Mouse (Mus musculus): ENCODE measurements around the gene Hmgcs1. TPM values are rescaled to one million over a fixed set of nuclear protein-coding genes. Genes with fewer than 3 reads are reported as not detected.
"Not testable (repeated sequence)": the region's sequence is repeated elsewhere in the genome, so short reads cannot be mapped to it uniquely, and the experiment has no call there.

Gene Hmgcs1
- polyA plus RNA-seq (2012; ENCODE audit: insufficient read depth, insufficient read length, missing spikeins): 191 and 228 TPM in 2 replicates

GRCm38 (mm10) chr13:119690039-119690728 lies at the start of gene Hmgcs1:
Gene Hmgcs1 (plus strand): TSS chr13:119690379.
- 0 out of 2 replicates have a peak, but pooled peaks cover 2% of the 10 kb centered on the region for H3K4me1 ChIP-seq (ENCODE audit: control insufficient read depth, insufficient read depth, insufficient read length, low read length)
- H3K4me3 ChIP-seq (ENCODE audit: insufficient read depth, low read depth, low read length): peak within 1 kb of the TSS; percentile 90
- peak within 1 kb of the TSS; percentile 85 for H3K27ac ChIP-seq (replicated peaks; ENCODE audit: low read depth, low read length)

GRCm38 (mm10) chr13:119640504-119640903 lies 49.7 kb upstream of the Hmgcs1 start:
- no peak overlapping the region for H3K4me3 ChIP-seq (ENCODE audit: insufficient read depth, low read depth, low read length)
- no peak overlapping the region for H3K27ac ChIP-seq (replicated peaks; ENCODE audit: low read depth, low read length)
- H3K4me1 ChIP-seq (ENCODE audit: control insufficient read depth, insufficient read depth, insufficient read length, low read length): no peaks in the 10 kb centered on the region

- Histone ChIP-seq H3K4me1 (ENCODE audit: control insufficient read depth, insufficient read depth, insufficient read length, low read length) (no peaks in the 10 kb centered on the region), H3K27ac (replicated peaks; ENCODE audit: low read depth, low read length) (peak overlapping the region; percentile 70), H3K4me3 (ENCODE audit: insufficient read depth, low read depth, low read length) (no peak overlapping the region)
Measured at GRCm38 (mm10) chr13:119641145-119641544, 49.0 kb upstream of the Hmgcs1 start.

- Histone ChIP-seq H3K27ac (replicated peaks; ENCODE audit: low read depth, low read length) (peak overlapping the region; percentile 1; the same call in 1 of the 2 replicates), H3K4me3 (ENCODE audit: insufficient read depth, low read depth, low read length) (no peak overlapping the region), H3K4me1 (ENCODE audit: control insufficient read depth, insufficient read depth, insufficient read length, low read length) (no peaks in the 10 kb centered on the region)
Measured at GRCm38 (mm10) chr13:119644769-119645168, 45.4 kb upstream of the Hmgcs1 start.

- Histone ChIP-seq H3K4me1 (ENCODE audit: control insufficient read depth, insufficient read depth, insufficient read length, low read length) (no peaks in the 10 kb centered on the region), H3K27ac (replicated peaks; ENCODE audit: low read depth, low read length) (no peak overlapping the region), H3K4me3 (ENCODE audit: insufficient read depth, low read depth, low read length) (no peak overlapping the region)
Measured at GRCm38 (mm10) chr13:119646511-119646910, 43.7 kb upstream of the Hmgcs1 start.

- Histone ChIP-seq H3K27ac (replicated peaks; ENCODE audit: low read depth, low read length) (no peak overlapping the region), H3K4me1 (ENCODE audit: control insufficient read depth, insufficient read depth, insufficient read length, low read length) (no peaks in the 10 kb centered on the region), H3K4me3 (ENCODE audit: insufficient read depth, low read depth, low read length) (no peak overlapping the region)
Measured at GRCm38 (mm10) chr13:119648891-119649698, 41.1 kb upstream of the Hmgcs1 start.

- Histone ChIP-seq H3K4me1 (ENCODE audit: control insufficient read depth, insufficient read depth, insufficient read length, low read length) (no peaks in the 10 kb centered on the region), H3K27ac (replicated peaks; ENCODE audit: low read depth, low read length) (no peak overlapping the region), H3K4me3 (ENCODE audit: insufficient read depth, low read depth, low read length) (no peak overlapping the region)
Measured at GRCm38 (mm10) chr13:119649699-119650046, 40.5 kb upstream of the Hmgcs1 start.

- Histone ChIP-seq H3K4me1 (ENCODE audit: control insufficient read depth, insufficient read depth, insufficient read length, low read length) (peaks cover 6% of the 10 kb centered on the region), H3K4me3 (ENCODE audit: insufficient read depth, low read depth, low read length) (no peak overlapping the region), H3K27ac (replicated peaks; ENCODE audit: low read depth, low read length) (no peak overlapping the region)
Measured at GRCm38 (mm10) chr13:119654734-119655133, 35.4 kb upstream of the Hmgcs1 start.

- Histone ChIP-seq H3K4me3 (ENCODE audit: insufficient read depth, low read depth, low read length) (no peak overlapping the region), H3K27ac (replicated peaks; ENCODE audit: low read depth, low read length) (peak overlapping the region; percentile 87), H3K4me1 (ENCODE audit: control insufficient read depth, insufficient read depth, insufficient read length, low read length) (peaks cover 6% of the 10 kb centered on the region)
Measured at GRCm38 (mm10) chr13:119656246-119656645, 33.9 kb upstream of the Hmgcs1 start.

- peak overlapping the region; percentile 70 for H3K27ac ChIP-seq (replicated peaks; ENCODE audit: low read depth, low read length)
- H3K4me1 ChIP-seq (ENCODE audit: control insufficient read depth, insufficient read depth, insufficient read length, low read length): peaks cover 6% of the 10 kb centered on the region
- H3K4me3 ChIP-seq (ENCODE audit: insufficient read depth, low read depth, low read length): no peak overlapping the region
Measured at GRCm38 (mm10) chr13:119656846-119657416, 33.2 kb upstream of the Hmgcs1 start.

GRCm38 (mm10) chr13:119661420-119661819 lies 28.8 kb upstream of the Hmgcs1 start:
- H3K27ac ChIP-seq (replicated peaks; ENCODE audit: low read depth, low read length); H3K4me1 ChIP-seq (ENCODE audit: control insufficient read depth, insufficient read depth, insufficient read length, low read length); H3K4me3 ChIP-seq (ENCODE audit: insufficient read depth, low read depth, low read length): not testable (repeated sequence)

GRCm38 (mm10) chr13:119678794-119679193 lies 11.4 kb upstream of the Hmgcs1 start:
- H3K27ac ChIP-seq (replicated peaks; ENCODE audit: low read depth, low read length): no peak overlapping the region
- H3K4me3 ChIP-seq (ENCODE audit: insufficient read depth, low read depth, low read length): no peak overlapping the region
- H3K4me1 ChIP-seq (ENCODE audit: control insufficient read depth, insufficient read depth, insufficient read length, low read length): no peaks in the 10 kb centered on the region

- H3K4me1 ChIP-seq (ENCODE audit: control insufficient read depth, insufficient read depth, insufficient read length, low read length): no peaks in the 10 kb centered on the region
- H3K4me3 ChIP-seq (ENCODE audit: insufficient read depth, low read depth, low read length): no peak overlapping the region
- no peak overlapping the region for H3K27ac ChIP-seq (replicated peaks; ENCODE audit: low read depth, low read length)
Measured at GRCm38 (mm10) chr13:119679721-119680120, 10.5 kb upstream of the Hmgcs1 start.

GRCm38 (mm10) chr13:119681161-119681560 lies 9.0 kb upstream of the Hmgcs1 start:
- Histone ChIP-seq H3K27ac (replicated peaks; ENCODE audit: low read depth, low read length) (no peak overlapping the region), H3K4me1 (ENCODE audit: control insufficient read depth, insufficient read depth, insufficient read length, low read length) (no peaks in the 10 kb centered on the region), H3K4me3 (ENCODE audit: insufficient read depth, low read depth, low read length) (no peak overlapping the region)

- Histone ChIP-seq H3K4me1 (ENCODE audit: control insufficient read depth, insufficient read depth, insufficient read length, low read length) (no peaks in the 10 kb centered on the region), H3K4me3 (ENCODE audit: insufficient read depth, low read depth, low read length) (no peak overlapping the region), H3K27ac (replicated peaks; ENCODE audit: low read depth, low read length) (no peak overlapping the region)
Measured at GRCm38 (mm10) chr13:119684416-119685177, 5.6 kb upstream of the Hmgcs1 start.
